ENCODE assay signal across 9 mouse cellular contexts in the genomic region with DNA sequence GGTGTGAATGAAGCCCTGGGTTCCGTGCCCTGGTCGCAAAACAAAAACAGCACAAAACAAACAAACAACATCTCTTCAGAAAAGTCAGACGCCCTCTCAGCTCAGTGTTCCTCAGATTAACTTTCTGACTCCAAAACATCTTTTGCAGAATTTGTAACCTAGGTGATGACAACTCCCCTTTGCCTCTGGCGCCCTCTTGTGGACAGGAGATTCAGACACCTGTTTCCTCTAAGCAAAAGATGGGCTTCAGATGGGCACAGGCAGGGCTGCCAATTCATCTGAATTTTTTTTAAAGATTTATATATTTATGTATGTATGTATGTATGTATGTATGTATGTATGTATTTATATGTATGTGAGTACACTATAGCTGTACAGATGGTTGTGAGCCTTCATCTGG. TPM values are rescaled to one million over a fixed set of nuclear protein-coding genes. Genes with fewer than 3 reads are reported as not detected.
DNase-seq lines count a peak whose midpoint lies in the region; ATAC-seq and TF ChIP-seq lines count a peak whose summit lies in the region.
"Had no signal": no experiment of that assay in that cellular context is flagged by ENCODE, and none has a peak within 500 bp of the region (broad histone marks: within the 10 kb centered on the region; RNA-seq: fewer than 3 reads in every experiment).

No protein-coding gene starts in this region.

- peaks cover 5% of the 10 kb centered on the region; the same call in 1 of the 2 replicates for H3K4me1 ChIP-seq in olfactory bulb, adult 2 months (ENCODE audit: control insufficient read depth, insufficient read depth, low read length)

- H3K27ac ChIP-seq in olfactory bulb, adult 2 months (ENCODE audit: insufficient read depth, low read depth, low read length): no peak overlapping the region
- H3K27ac ChIP-seq: liver, embryonic 15.5 days had no signal

- DNase-seq in frontal cortex, postnatal 36 days (ENCODE audit: low spot score in 2 of 2): peak; percentile 74 to 78
- DNase-seq in ES-CJ7 (ENCODE audit: low read depth, low spot score): peak; percentile 70
- DNase-seq in cerebellum, adult 8-10 months: peak; percentile 85
- DNase-seq in heart, adult 9 months (ENCODE audit: low spot score in 2 of 2): peak; percentile 43 to 66
- DNase-seq in left cerebral cortex, postnatal 10 days (ENCODE audit: extremely low spot score in 1 of 2, low spot score in 2 of 2): peak; percentile 40 to 82
- DNase-seq in thymus, postnatal 0 days (ENCODE audit: low spot score): peak; percentile 82

- WGBS in olfactory bulb, adult 2 months: 36% methylated on average over 4 of the region's 4 CpGs

- ATAC-seq in frontal cortex, adult (ENCODE audit: low TSS enrichment): no peak

- peak; percentile 25; the same call in 1 of the 2 replicates for TF ChIP-seq CTCF in olfactory bulb, adult 2 months (IDR thresholded peaks at IDR 0.05; ENCODE audit: insufficient read depth, low read depth, low read length)

- H3K4me3 ChIP-seq in olfactory bulb, adult 2 months (ENCODE audit: insufficient read depth, low read depth, low read length): no peak overlapping the region
- H3K4me3 ChIP-seq: liver, embryonic 15.5 days had no signal

- intact Hi-C loops in left cerebral cortex, postnatal 10 days (cut with DNase I): loop anchor here (2.0 kb wide), 1 partner anchor 108 kb away; no protein-coding TSS in a partner anchor

- no peak for TF ChIP-seq POLR2A in olfactory bulb, adult 2 months (IDR thresholded peaks at IDR 0.05; ENCODE audit: insufficient read depth, low read depth, low read length)

RNA-seq across cellular contexts. Expression of gene Eif4g3, which starts 40.0 kb away (rescaled TPM):
- 100 to 1,000 TPM; 198 to 199 TPM for total RNA-seq in left cerebral cortex, postnatal 10 days (2021)
- polyA plus RNA-seq in olfactory bulb, adult 2 months (2012; ENCODE audit: insufficient read depth, insufficient read length, low replicate concordance, missing spikeins): 382 TPM in 1 of 2 replicates, not detected in the other
- polyA plus RNA-seq in thymus, postnatal 0 days (2015; fragmentation: Nextera tagmentation; extraction: Ambion mirVana): 18.8 and 20.8 TPM in 2 replicates
